Mouse (Mus musculus) CH12.LX (cell line): Measurements from ENCODE around the gene Slc7a14. TPM values are rescaled to one million over a fixed set of nuclear protein-coding genes. Genes with fewer than 3 reads are reported as not detected.

Source experiments
- DNase-seq: peaks from one replicate; pipeline ENCODE4 v3.0.0-alpha.2; 2013; ENCODE audit errors: extremely low read depth
- H3K27ac ChIP-seq: 2 replicates; pipeline ENCODE4 v1.5.1; 2012; ENCODE audit warnings: low read depth, mild to moderate bottlenecking, control low read depth, moderate library complexity; ENCODE audit not compliant: insufficient read depth
- H3K27me3 ChIP-seq: replicated peaks from 2 replicates; pipeline ENCODE3; 2012; ENCODE audit warnings: inconsistent platforms
- H3K36me3 ChIP-seq, 2 experiments: replicated peaks in 1 of 2; 2 replicates each; pipeline versions ENCODE3 to v1.6.1; 2012; ENCODE audit warnings: inconsistent platforms in 1 of 2, low read length in 1 of 2, mild to moderate bottlenecking in 1 of 2, mixed read lengths in 1 of 2, moderate library complexity in 1 of 2; ENCODE audit not compliant: control insufficient read depth in 1 of 2, insufficient read depth in 1 of 2
- H3K4me1 ChIP-seq, 2 experiments: 2 replicates each; pipeline ENCODE4 v1.6.1; 2012; ENCODE audit warnings: inconsistent platforms in 1 of 2, moderate library complexity in 1 of 2; ENCODE audit not compliant: insufficient read depth in 2 of 2, control insufficient read depth in 1 of 2
- H3K4me2 ChIP-seq: 2 replicates; pipeline ENCODE4 v1.6.1; 2012; ENCODE audit warnings: low read depth, mild to moderate bottlenecking, control low read depth; ENCODE audit not compliant: poor library complexity, insufficient read depth, severe bottlenecking
- H3K4me3 ChIP-seq, 3 experiments: fragments of 150-350 bp in 1 of 3; sonication (generic) in 1 of 3; replicated peaks in 1 of 3; 2 replicates each; pipeline versions ENCODE3 to v1.5.1; 2011 to 2012; ENCODE audit warnings: low read depth in 2 of 3, low read length in 2 of 3, mild to moderate bottlenecking in 2 of 3, moderate library complexity in 2 of 3, control low read depth in 1 of 3, improper control_type of control experiment in 1 of 3, inconsistent platforms in 1 of 3, mixed read lengths in 1 of 3; ENCODE audit not compliant: poor library complexity in 1 of 3
- H3K79me2 ChIP-seq: replicated peaks from 2 replicates; pipeline ENCODE4 v1.6.1; 2012; ENCODE audit warnings: mild to moderate bottlenecking, moderate library complexity; ENCODE audit not compliant: control insufficient read depth, poor library complexity, insufficient read depth, severe bottlenecking; ENCODE audit errors: extremely low read depth
- H3K9ac ChIP-seq: 2 replicates; pipeline ENCODE4 v1.6.1; 2012; ENCODE audit warnings: low read depth, mild to moderate bottlenecking, control low read depth, moderate library complexity; ENCODE audit not compliant: insufficient read depth
- H3K9me3 ChIP-seq: replicated peaks from 2 replicates; pipeline ENCODE3; 2012; ENCODE audit warnings: low read length, inconsistent platforms, mixed read lengths
- BHLHE40 ChIP-seq: IDR thresholded peaks from 2 replicates; pipeline ENCODE4 v1.6.1; 2011; ENCODE audit warnings: mild to moderate bottlenecking, low read depth, low read length, improper control_type of control experiment
- CHD1 ChIP-seq: IDR thresholded peaks from 2 replicates; pipeline ENCODE4 v1.6.1; 2012; ENCODE audit warnings: low read depth, low read length, improper control_type of control experiment, inconsistent platforms
- CHD2 ChIP-seq: IDR thresholded peaks from 2 replicates; pipeline ENCODE4 v1.6.1; 2011; ENCODE audit warnings: low read length, improper control_type of control experiment
- CTCF ChIP-seq, 2 experiments: IDR thresholded peaks in 1 of 2; conservative IDR thresholded peaks in 1 of 2; 2 replicates each; pipeline ENCODE4 v1.5.1; 2011 to 2012; ENCODE audit warnings: low read depth in 2 of 2, low read length in 2 of 2, improper control_type of control experiment in 1 of 2, inconsistent platforms in 1 of 2, mild to moderate bottlenecking in 1 of 2, moderate library complexity in 1 of 2
- GABPA ChIP-seq: IDR thresholded peaks from 2 replicates; pipeline ENCODE4 v1.6.1; 2012; ENCODE audit warnings: low read depth, low read length, improper control_type of control experiment, inconsistent platforms; ENCODE audit not compliant: insufficient replicate concordance
- HCFC1 ChIP-seq: IDR thresholded peaks from 2 replicates; pipeline ENCODE4 v1.6.1; 2012; ENCODE audit warnings: low read depth, mild to moderate bottlenecking, inconsistent platforms, low read length, improper control_type of control experiment
- JUN ChIP-seq: IDR thresholded peaks from 2 replicates; pipeline ENCODE4 v1.6.1; 2011; ENCODE audit warnings: low read depth, mild to moderate bottlenecking, low read length, improper control_type of control experiment, moderate library complexity; ENCODE audit not compliant: insufficient read depth
- JUND ChIP-seq: conservative IDR thresholded peaks from 2 replicates; pipeline ENCODE4 v1.6.1; 2011; ENCODE audit warnings: low read depth, low read length, improper control_type of control experiment
- KAT2A ChIP-seq: IDR thresholded peaks from 2 replicates; pipeline ENCODE4 v1.6.1; 2012; ENCODE audit warnings: low read length, improper control_type of control experiment, inconsistent platforms; ENCODE audit not compliant: insufficient replicate concordance
- MEF2A ChIP-seq: IDR thresholded peaks from 2 replicates; pipeline ENCODE4 v1.6.1; 2014; ENCODE audit warnings: low read depth, mild to moderate bottlenecking, inconsistent platforms, low read length, improper control_type of control experiment, borderline replicate concordance
- NRF1 ChIP-seq: IDR thresholded peaks from 2 replicates; pipeline ENCODE4 v1.6.1; 2014; ENCODE audit warnings: low read depth, mild to moderate bottlenecking, inconsistent platforms, low read length, improper control_type of control experiment, moderate library complexity
- PAX5 ChIP-seq: IDR thresholded peaks from 2 replicates; pipeline ENCODE4 v1.6.1; 2012; ENCODE audit warnings: low read length, inconsistent platforms, mixed read lengths
- POLR2A ChIP-seq: IDR thresholded peaks from 2 replicates; pipeline ENCODE4 v1.6.1; 2011; ENCODE audit warnings: low read depth, mild to moderate bottlenecking, improper control_type of control experiment, low read length
- POLR2AphosphoS2 ChIP-seq: IDR thresholded peaks from 2 replicates; pipeline ENCODE4 v1.6.1; 2011; ENCODE audit warnings: low read depth, low read length, improper control_type of control experiment
- RAD21 ChIP-seq: IDR thresholded peaks from 2 replicates; pipeline ENCODE4 v1.6.1; 2011; ENCODE audit warnings: low read depth, mild to moderate bottlenecking, low read length, improper control_type of control experiment, moderate library complexity
- RCOR1 ChIP-seq: conservative IDR thresholded peaks from 2 replicates; pipeline ENCODE4 v1.6.1; 2012; ENCODE audit warnings: low read depth, mild to moderate bottlenecking, inconsistent platforms, low read length, improper control_type of control experiment
- SIN3A ChIP-seq: IDR thresholded peaks from 2 replicates; pipeline ENCODE4 v1.6.1; 2012; ENCODE audit warnings: low read length, improper control_type of control experiment, inconsistent platforms
- TBP ChIP-seq: conservative IDR thresholded peaks from 2 replicates; pipeline ENCODE4 v1.6.1; 2011; ENCODE audit warnings: low read depth, low read length, improper control_type of control experiment
- TCF12 ChIP-seq: IDR thresholded peaks from 2 replicates; pipeline ENCODE4 v1.6.1; 2014; ENCODE audit warnings: low read depth, mild to moderate bottlenecking, inconsistent platforms, low read length, improper control_type of control experiment
- USF2 ChIP-seq: conservative IDR thresholded peaks from 2 replicates; pipeline ENCODE4 v1.6.1; 2011; ENCODE audit warnings: low read depth, low read length, improper control_type of control experiment
- ZMIZ1 ChIP-seq: IDR thresholded peaks from 2 replicates; pipeline ENCODE4 v1.6.1; 2012; ENCODE audit warnings: low read depth, mild to moderate bottlenecking, inconsistent platforms, low read length, improper control_type of control experiment
- dilution Hi-C: fragments of 300-500 bp; cut with MboI; formaldehyde crosslinking; loops from 2 replicates; pipeline ENCODE4 v1.14.3; 2020; ENCODE audit warnings: low sequenced_read_pairs; ENCODE audit not compliant: extremely low pct_unique_long_range_greater_than_20kb, extremely low pct_ligation_motif_present
- in situ Hi-C: fragments of 300-500 bp; cut with MboI; formaldehyde crosslinking; loops from 3 replicates; pipeline ENCODE4 v1.14.3; 2019; ENCODE audit warnings: low sequenced_read_pairs, low pct_ligation_motif_present, low pct_unique_long_range_greater_than_20kb, mixed read lengths
- polyA plus RNA-seq: library from polyadenylated mRNA; unstranded; fragments of >175 nt; gene quantifications from 2 replicates; pipeline ENCODE4 v1.2.1, GENCODE M21; 2012; ENCODE audit warnings: low read depth; ENCODE audit not compliant: insufficient read length
- total RNA-seq, 2 experiments: library from RNA; depleted of rRNA; stranded (reverse); fragments of 300-350 nt in 1 of 2; fragments of >200 nt in 1 of 2; gene quantifications; 2 replicates each; pipeline ENCODE4 v1.2.3; 2012 to 2014

Gene Slc7a14
- total and polyA plus RNA-seq, 3 experiments: not detected

DNA sequence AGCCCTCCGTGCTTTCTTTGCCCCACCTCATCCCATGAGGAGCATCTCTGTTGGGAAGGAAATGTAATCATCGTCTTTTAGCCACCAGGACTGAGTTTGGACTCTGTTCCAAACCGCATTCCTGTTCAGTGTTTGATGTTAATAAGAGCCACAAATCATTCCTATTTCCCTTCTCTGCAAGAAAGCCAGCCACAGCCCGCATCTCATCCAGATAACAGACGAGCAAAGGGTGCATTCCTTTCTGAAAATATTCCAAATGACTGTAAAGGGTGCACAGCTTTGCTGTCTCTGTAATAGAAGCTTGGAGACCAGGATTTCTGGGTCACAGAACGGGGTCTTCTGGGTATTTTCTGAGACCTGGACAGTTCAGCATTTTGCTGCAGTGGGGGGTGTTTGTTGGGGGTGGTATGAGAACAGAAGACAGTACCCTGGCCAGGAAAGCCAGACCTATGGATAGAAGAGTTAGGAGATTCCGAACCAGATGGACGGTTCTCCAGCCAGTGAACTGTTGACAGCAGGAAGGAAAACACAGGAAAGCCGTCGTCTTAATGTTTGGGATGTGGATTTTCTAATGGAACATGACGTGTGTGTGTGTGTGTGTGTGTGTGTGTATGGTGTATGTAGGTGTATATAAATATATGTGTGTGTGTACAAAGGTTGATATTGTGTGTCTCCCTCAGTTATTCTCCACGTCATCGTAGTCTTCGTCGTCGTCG is 110.9 kb downstream of the Slc7a14 start:
- DNase-seq: no peak
- H3K4me1 ChIP-seq: no peaks in the 10 kb centered on the region
- H3K4me2 ChIP-seq: no peak overlapping the region
- no peak overlapping the region for H3K9ac ChIP-seq
- in situ Hi-C loops: no loop called here
- no peaks in the 10 kb centered on the region for H3K36me3 ChIP-seq
- H3K4me3 ChIP-seq: no peak overlapping the region
- TF ChIP-seq PAX5: no peak
- TF ChIP-seq TBP: no peak
- no peak for TF ChIP-seq NRF1
- no peak for TF ChIP-seq RCOR1
- no peak for TF ChIP-seq KAT2A
- TF ChIP-seq MEF2A: no peak
- no peak for TF ChIP-seq JUND
- TF ChIP-seq JUN: no peak
- TF ChIP-seq TCF12: no peak
- no peak for TF ChIP-seq HCFC1
- TF ChIP-seq BHLHE40: no peak
- TF ChIP-seq SIN3A: no peak
- no peak for TF ChIP-seq ZMIZ1
- no peak for TF ChIP-seq RAD21
- TF ChIP-seq CHD1: no peak
- dilution Hi-C loops: no loop called here
- H3K27ac ChIP-seq: no peak overlapping the region
- no peaks in the 10 kb centered on the region for H3K79me2 ChIP-seq
- H3K9me3 ChIP-seq: no peaks in the 10 kb centered on the region
- H3K27me3 ChIP-seq: no peaks in the 10 kb centered on the region

DNA sequence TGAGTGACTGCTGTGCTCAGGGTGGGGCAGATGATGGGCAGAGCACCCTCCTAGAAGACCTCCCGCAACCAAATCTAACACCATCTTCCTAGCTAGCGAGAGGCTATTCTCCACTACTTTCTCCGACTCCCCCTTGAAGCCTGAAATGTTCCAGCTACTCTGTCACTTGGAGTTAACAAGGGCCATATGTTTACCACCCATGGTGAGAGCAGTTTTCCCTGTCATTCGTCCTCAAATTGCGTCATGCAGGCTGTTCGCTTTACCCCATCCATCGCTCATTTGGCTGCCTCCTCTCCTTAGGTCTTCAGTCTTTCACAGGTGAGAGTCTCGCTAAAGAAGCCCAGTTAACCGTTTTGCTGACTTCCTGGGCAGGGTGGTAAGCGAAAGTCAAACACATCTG is 118.8 kb downstream of the Slc7a14 start:
- no peak for DNase-seq
- in situ Hi-C loops (no loop called here), dilution Hi-C loops (no loop called here)
- no peak overlapping the region for H3K4me3 ChIP-seq
- TF ChIP-seq POLR2A (no peak), GABPA (no peak), JUN (no peak), CTCF (conservative IDR thresholded peaks at IDR 0.05 in 1 of 2, IDR thresholded peaks at IDR 0.05 in 1 of 2; ENCODE audit: low read depth in 2 of 2, low read length in 2 of 2) (no peak), POLR2AphosphoS2 (no peak), NRF1 (no peak), USF2 (no peak), HCFC1 (no peak), RCOR1 (no peak), SIN3A (no peak), CHD2 (no peak)
- H3K27me3 ChIP-seq: no peaks in the 10 kb centered on the region
- H3K36me3 ChIP-seq: no peaks in the 10 kb centered on the region
- no peak overlapping the region for H3K27ac ChIP-seq
- H3K9ac ChIP-seq: no peak overlapping the region
- no peak overlapping the region for H3K4me2 ChIP-seq
- no peaks in the 10 kb centered on the region for H3K4me1 ChIP-seq
- no peaks in the 10 kb centered on the region for H3K79me2 ChIP-seq
- no peaks in the 10 kb centered on the region for H3K9me3 ChIP-seq
